Mouse (Mus musculus) splenic B cell, adult 2 months (primary cell): ENCODE results near the gene Arhgef2.

ENCODE experiments used
- DNase-seq: peaks from one replicate; pipeline ENCODE4 v3.0.0-alpha.2; 2011; ENCODE audit warnings: low read depth, low spot score
- H3K27me3 ChIP-seq: 2 replicates; pipeline ENCODE4 v1.6.1; 2012; ENCODE audit warnings: mild to moderate bottlenecking, low read length, moderate library complexity, mixed read lengths; ENCODE audit not compliant: control insufficient read depth, poor library complexity, insufficient read depth, severe bottlenecking
- H3K36me3 ChIP-seq: 2 replicates; pipeline ENCODE4 v1.6.1; 2012; ENCODE audit warnings: mild to moderate bottlenecking, low read length, moderate library complexity, mixed read lengths; ENCODE audit not compliant: control insufficient read depth, poor library complexity, insufficient read depth, severe bottlenecking

The Arhgef2 gene

DNA sequence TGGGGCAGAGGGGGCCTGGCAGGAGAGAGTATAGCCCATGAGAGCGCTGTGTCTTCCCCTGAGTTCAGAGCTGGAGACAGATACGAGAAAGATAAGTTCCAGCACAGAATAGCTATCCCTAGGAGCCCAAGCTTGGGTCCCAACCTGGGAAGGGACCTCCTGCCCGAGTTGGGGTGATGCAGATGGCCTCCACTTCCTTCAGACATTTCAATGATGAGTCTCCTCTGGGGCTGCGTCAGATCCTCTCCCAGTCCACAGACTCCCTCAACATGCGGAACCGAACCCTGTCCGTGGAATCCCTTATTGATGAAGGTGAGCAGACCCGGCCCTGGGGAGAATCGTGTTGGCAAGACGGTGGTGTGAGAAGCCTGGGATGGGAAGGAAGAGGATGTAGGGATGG lies 27.3 kb downstream of the Arhgef2 start:
- Histone ChIP-seq H3K36me3 (peaks cover 48% of the 10 kb centered on the region), H3K27me3 (peaks cover 3% of the 10 kb centered on the region; the same call in 1 of the 2 replicates)
- DNase-seq, result no peak

DNA sequence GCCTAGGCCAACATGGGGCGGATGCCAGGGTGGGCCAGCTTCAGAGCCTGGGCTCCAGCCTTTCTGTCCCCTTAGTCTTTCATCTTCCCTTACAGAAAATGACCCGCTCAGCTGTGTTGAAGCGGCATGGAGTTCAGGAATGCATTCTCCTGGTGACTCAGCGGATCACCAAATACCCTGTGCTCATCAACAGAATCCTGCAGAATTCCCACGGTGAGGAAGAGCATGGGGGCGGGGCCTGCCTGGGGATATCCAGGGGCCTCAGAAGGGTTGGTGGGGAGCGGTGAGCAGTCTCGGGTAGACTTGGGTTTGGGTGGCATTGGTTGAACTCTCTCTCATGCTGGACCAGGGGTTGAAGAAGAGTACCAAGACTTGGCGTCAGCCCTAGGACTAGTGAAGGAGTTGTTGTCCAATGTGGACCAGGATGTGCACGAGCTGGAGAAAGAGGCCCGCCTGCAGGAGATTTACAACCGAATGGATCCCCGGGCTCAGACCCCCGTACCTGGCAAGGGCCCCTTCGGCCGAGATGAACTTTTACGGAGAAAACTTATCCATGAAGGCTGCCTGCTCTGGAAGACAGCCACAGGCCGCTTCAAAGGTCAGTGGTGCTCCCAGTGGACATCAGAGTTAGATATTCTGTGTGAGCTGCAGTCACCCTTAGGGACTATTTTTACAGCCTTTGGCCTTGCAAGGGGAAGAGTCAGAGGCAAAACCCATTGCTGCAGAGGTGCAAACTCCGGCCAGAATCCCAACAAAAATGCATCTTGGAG lies 29.9 kb downstream of the Arhgef2 start:
- DNase-seq, result no peak
- H3K36me3 ChIP-seq, result peaks cover 46% of the 10 kb centered on the region

DNA sequence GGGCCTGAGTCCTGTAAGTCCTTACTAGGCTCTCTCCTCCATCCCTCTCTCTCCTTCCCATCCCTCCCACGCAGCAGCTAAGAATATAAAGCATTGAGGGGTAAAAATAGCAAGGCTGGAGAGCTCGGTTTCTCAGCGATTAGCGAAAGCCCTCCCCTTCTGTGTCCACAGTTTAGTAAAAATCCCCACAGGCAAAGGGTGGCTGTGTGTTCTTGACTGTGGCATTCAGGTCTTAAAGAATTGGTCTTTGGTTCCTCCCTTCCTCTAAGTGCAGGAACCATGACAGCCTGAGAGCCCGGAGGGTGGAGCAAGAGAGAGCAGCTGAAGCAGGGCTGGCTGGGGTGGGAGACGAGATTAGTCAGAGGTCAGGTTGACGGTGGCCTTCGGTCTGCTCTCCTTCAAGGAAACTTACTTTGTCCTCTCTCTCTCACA lies 30.8 kb downstream of the Arhgef2 start:
- peaks cover 3% of the 10 kb centered on the region; the same call in 1 of the 2 replicates for H3K27me3 ChIP-seq
- peaks cover 39% of the 10 kb centered on the region for H3K36me3 ChIP-seq
- no peak for DNase-seq

More for the DNA sequence above, 29.9 kb downstream of the Arhgef2 start:
- H3K27me3 ChIP-seq, result peaks cover 3% of the 10 kb centered on the region; the same call in 1 of the 2 replicates

GRCm38 (mm10) chr3:88637134-88637533 lies 31.4 kb downstream of the Arhgef2 start:
- peaks cover 36% of the 10 kb centered on the region for H3K36me3 ChIP-seq
- DNase-seq, result no peak
- H3K27me3 ChIP-seq, result peaks cover 3% of the 10 kb centered on the region; the same call in 1 of the 2 replicates

DNA sequence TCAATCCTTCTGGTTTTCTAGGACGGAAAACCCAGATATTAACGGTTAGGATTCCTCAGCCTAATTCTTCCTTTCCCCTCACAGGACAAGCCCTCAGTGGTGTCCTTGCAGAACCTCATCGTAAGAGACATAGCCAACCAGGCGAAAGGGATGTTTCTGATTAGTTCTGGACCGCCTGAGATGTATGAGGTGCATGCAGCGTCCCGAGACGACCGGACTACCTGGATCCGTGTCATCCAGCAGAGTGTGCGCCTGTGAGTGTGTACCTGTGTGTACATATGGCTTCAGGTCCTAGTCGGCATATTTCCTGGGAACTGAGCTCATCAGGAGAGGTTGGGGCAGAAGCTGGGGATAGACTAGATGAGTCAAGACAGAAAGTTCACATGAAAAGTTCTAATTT lies 33.5 kb downstream of the Arhgef2 start:
- H3K36me3 ChIP-seq, result peaks cover 45% of the 10 kb centered on the region
- no peak for DNase-seq
- peaks cover 3% of the 10 kb centered on the region; the same call in 1 of the 2 replicates for H3K27me3 ChIP-seq

DNA sequence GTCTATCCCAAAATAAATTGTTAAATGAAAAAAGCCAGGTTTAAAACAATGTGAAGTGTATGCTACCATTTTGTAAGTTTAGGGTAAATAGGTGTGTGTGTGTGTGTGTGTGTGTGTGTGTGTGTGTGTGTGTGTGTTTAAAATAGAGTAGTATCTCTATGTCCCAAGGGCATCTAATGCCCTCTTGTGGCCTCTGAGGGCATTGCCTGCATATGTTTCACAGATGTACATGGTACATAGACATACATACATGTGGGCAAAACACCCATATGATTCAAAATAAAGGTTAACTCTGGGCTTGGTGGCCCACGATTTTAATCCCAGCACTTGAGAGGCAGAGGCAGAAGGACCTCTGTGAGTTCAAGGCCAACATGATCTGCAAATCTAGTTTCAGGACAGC lies 34.9 kb downstream of the Arhgef2 start:
- Histone ChIP-seq H3K36me3 (peaks cover 35% of the 10 kb centered on the region), H3K27me3 (no peaks in the 10 kb centered on the region)
- peak; percentile 89 for DNase-seq

DNA sequence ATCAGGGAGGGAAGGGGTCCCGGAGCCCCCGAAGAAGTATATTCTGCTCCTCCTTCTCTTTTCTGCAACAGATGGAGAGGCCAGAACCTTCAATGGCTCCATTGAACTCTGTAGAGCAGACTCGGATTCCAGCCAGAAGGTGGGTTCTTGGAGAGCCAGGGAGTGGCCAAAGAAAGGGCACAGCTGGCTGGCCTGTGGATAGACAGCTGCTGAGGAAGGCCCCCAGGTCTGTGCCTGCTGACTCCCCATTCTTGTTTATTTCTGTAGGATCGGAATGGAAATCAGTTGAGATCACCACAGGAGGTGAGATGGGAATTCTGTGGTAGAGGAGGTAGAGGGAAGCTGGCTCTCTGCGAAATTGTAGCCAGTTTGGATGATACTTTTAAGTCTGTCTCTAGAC lies 37.3 kb downstream of the Arhgef2 start:
- H3K36me3 ChIP-seq, result peaks cover 40% of the 10 kb centered on the region
- no peaks in the 10 kb centered on the region for H3K27me3 ChIP-seq
- DNase-seq, result no peak

DNA sequence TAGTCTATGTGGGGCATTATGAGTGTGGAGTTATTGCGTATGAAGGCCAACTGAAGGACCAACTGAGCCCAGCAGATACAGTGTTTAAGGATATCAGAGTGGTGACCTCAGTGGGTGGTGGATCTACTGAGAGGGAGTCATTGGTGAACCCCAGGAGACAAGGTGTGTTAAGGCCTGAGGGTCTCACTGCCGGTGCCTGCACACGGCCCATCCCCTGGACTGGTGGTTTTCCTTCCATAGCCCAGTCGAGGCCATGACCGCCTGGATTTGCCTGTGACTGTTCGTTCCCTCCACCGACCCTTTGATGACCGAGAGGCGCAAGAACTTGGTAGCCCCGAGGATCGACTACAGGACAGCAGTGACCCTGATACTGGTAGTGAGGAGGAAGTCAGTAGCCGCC lies 40.2 kb downstream of the Arhgef2 start:
- DNase-seq, result no peak
- peaks cover 34% of the 10 kb centered on the region for H3K36me3 ChIP-seq
- H3K27me3 ChIP-seq, result no peaks in the 10 kb centered on the region

- Histone ChIP-seq H3K36me3 (peaks cover 34% of the 10 kb centered on the region), H3K27me3 (no peaks in the 10 kb centered on the region)
Measured at GRCm38 (mm10) chr3:88646426-88646995, 40.7 kb downstream of the Arhgef2 start.

DNA sequence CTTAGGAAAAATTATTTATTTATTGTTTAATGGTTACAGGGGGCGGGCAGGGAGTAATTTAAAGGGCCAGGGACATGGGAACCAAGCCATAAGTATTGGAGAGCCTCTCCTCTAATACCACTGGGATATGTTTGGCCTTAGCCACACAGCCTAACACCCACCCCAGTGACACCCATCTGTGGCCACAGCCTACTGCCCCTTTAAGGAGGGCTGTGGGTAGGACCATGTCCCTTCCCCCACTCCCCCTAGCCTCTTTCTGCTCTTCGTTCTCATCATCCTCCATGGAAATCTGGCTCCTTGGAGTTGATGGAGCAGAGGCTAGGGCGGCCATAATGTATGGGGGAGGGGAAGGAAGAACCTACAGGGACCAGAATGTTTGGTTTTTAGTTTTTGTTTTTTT lies 41.3 kb downstream of the Arhgef2 start:
- Histone ChIP-seq H3K36me3 (peaks cover 34% of the 10 kb centered on the region), H3K27me3 (no peaks in the 10 kb centered on the region)
- no peak for DNase-seq

More at GRCm38 (mm10) chr3:88646426-88646995, 40.7 kb downstream of the Arhgef2 start:
- no peak for DNase-seq

- H3K36me3 ChIP-seq, result peaks cover 29% of the 10 kb centered on the region
- DNase-seq, result peak; percentile 82
- H3K27me3 ChIP-seq, result no peaks in the 10 kb centered on the region
Measured at GRCm38 (mm10) chr3:88647779-88648413, 42.1 kb downstream of the Arhgef2 start.

DNA sequence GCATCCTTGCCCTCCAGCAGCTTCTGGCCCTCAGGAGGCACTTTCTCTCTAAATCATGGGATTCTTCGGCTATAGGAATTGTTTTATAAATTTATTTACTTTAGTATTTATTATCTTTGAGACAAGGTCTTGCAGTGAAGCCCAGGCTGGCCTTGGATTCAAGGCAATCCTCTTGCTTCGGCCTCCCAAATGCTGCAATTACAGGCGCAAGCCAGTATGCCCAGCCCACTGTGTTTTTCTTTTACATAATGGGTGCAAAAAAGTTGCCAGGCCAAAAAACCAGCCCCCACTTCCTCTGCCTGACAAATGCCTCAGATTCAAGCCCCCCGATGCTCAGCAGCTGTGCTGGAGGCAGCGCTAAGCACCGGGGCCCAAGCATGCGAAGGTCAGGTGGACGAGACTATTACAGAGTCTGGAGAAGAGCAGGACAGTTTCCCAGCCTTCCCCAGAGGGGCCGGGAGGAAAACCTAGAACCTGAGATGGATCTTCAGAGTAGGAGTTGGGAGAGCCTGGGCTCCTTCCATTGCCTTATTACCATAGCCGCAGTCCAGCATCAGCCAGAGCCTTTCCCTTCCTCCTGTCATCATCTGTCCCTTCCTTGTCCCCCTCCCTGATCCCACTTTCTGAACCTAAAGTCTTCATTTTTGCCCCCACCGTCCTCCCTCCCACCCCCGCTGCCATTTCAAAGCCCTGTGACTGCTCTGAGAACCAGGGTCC lies 42.8 kb downstream of the Arhgef2 start:
- H3K36me3 ChIP-seq, result peaks cover 23% of the 10 kb centered on the region
- H3K27me3 ChIP-seq, result no peaks in the 10 kb centered on the region
- peak; percentile 23 for DNase-seq

DNA sequence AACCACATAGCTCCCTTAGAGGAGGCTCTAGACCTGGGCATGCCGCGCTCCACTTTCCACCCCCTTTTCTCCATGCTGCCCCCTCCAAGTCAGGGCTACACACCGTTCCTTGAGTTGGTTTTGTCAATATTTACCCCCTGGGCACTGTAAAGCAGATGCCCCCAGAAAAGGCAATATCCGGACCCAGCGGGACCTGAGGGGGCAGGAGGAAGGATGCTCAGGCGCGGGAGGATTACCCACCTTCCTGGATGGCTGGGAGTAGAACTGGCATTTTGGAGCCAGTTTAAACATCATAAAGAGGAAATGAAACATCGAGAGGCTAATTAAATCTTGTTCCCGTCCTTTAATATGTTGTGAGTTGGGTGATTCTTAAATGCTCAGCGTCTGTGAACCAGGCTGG lies 43.4 kb downstream of the Arhgef2 start:
- H3K36me3 ChIP-seq, result peaks cover 17% of the 10 kb centered on the region
- DNase-seq, result peak; percentile 30
- H3K27me3 ChIP-seq, result no peaks in the 10 kb centered on the region

DNA sequence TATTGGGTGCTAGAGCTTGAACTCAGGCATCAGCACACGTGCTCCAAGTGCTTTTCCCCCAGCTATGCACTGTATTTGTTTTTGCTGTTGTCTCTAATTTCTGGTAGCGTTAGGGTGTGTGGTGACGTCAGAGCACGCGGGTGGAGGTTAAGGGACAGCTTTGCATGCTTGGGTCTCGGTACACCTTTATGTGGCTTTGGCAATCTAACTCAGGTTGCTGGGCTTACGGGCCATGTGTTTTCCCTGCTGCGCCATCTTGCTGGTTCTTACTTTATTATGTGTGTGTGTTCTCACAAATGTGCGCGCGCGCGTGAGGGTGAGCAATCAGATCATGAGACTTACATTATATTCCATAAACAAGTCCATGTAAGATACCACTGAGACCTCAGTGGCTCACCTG lies 44.2 kb downstream of the Arhgef2 start:
- Histone ChIP-seq H3K36me3 (peaks cover 13% of the 10 kb centered on the region), H3K27me3 (no peaks in the 10 kb centered on the region)
- no peak for DNase-seq
